Mouse (Mus musculus) CH12.LX (cell line): Measurements from ENCODE around the gene Eloa. TPM values are rescaled to one million over a fixed set of nuclear protein-coding genes. Genes with fewer than 3 reads are reported as not detected.
A peak's percentile ranks its signal among the peaks of the same experiment; 100 is the strongest.

Source experiments
- DNase-seq: peaks from one replicate; pipeline ENCODE4 v3.0.0-alpha.2; 2013; ENCODE audit errors: extremely low read depth
- H3K27ac ChIP-seq: 2 replicates; pipeline ENCODE4 v1.5.1; 2012; ENCODE audit warnings: low read depth, mild to moderate bottlenecking, control low read depth, moderate library complexity; ENCODE audit not compliant: insufficient read depth
- H3K27me3 ChIP-seq: replicated peaks from 2 replicates; pipeline ENCODE3; 2012; ENCODE audit warnings: inconsistent platforms
- H3K36me3 ChIP-seq, 2 experiments: replicated peaks in 1 of 2; 2 replicates each; pipeline versions ENCODE3 to v1.6.1; 2012; ENCODE audit warnings: inconsistent platforms in 1 of 2, low read length in 1 of 2, mild to moderate bottlenecking in 1 of 2, mixed read lengths in 1 of 2, moderate library complexity in 1 of 2; ENCODE audit not compliant: control insufficient read depth in 1 of 2, insufficient read depth in 1 of 2
- H3K4me1 ChIP-seq, 2 experiments: 2 replicates each; pipeline ENCODE4 v1.6.1; 2012; ENCODE audit warnings: inconsistent platforms in 1 of 2, moderate library complexity in 1 of 2; ENCODE audit not compliant: insufficient read depth in 2 of 2, control insufficient read depth in 1 of 2
- H3K4me2 ChIP-seq: 2 replicates; pipeline ENCODE4 v1.6.1; 2012; ENCODE audit warnings: low read depth, mild to moderate bottlenecking, control low read depth; ENCODE audit not compliant: poor library complexity, insufficient read depth, severe bottlenecking
- H3K4me3 ChIP-seq, 3 experiments: fragments of 150-350 bp in 1 of 3; sonication (generic) in 1 of 3; replicated peaks in 1 of 3; 2 replicates each; pipeline versions ENCODE3 to v1.5.1; 2011 to 2012; ENCODE audit warnings: low read depth in 2 of 3, low read length in 2 of 3, mild to moderate bottlenecking in 2 of 3, moderate library complexity in 2 of 3, control low read depth in 1 of 3, improper control_type of control experiment in 1 of 3, inconsistent platforms in 1 of 3, mixed read lengths in 1 of 3; ENCODE audit not compliant: poor library complexity in 1 of 3
- H3K79me2 ChIP-seq: replicated peaks from 2 replicates; pipeline ENCODE4 v1.6.1; 2012; ENCODE audit warnings: mild to moderate bottlenecking, moderate library complexity; ENCODE audit not compliant: control insufficient read depth, poor library complexity, insufficient read depth, severe bottlenecking; ENCODE audit errors: extremely low read depth
- H3K9ac ChIP-seq: 2 replicates; pipeline ENCODE4 v1.6.1; 2012; ENCODE audit warnings: low read depth, mild to moderate bottlenecking, control low read depth, moderate library complexity; ENCODE audit not compliant: insufficient read depth
- H3K9me3 ChIP-seq: replicated peaks from 2 replicates; pipeline ENCODE3; 2012; ENCODE audit warnings: low read length, inconsistent platforms, mixed read lengths
- CTCF ChIP-seq, 2 experiments: IDR thresholded peaks in 1 of 2; conservative IDR thresholded peaks in 1 of 2; 2 replicates each; pipeline ENCODE4 v1.5.1; 2011 to 2012; ENCODE audit warnings: low read depth in 2 of 2, low read length in 2 of 2, improper control_type of control experiment in 1 of 2, inconsistent platforms in 1 of 2, mild to moderate bottlenecking in 1 of 2, moderate library complexity in 1 of 2
- GABPA ChIP-seq: IDR thresholded peaks from 2 replicates; pipeline ENCODE4 v1.6.1; 2012; ENCODE audit warnings: low read depth, low read length, improper control_type of control experiment, inconsistent platforms; ENCODE audit not compliant: insufficient replicate concordance
- HCFC1 ChIP-seq: IDR thresholded peaks from 2 replicates; pipeline ENCODE4 v1.6.1; 2012; ENCODE audit warnings: low read depth, mild to moderate bottlenecking, inconsistent platforms, low read length, improper control_type of control experiment
- KAT2A ChIP-seq: IDR thresholded peaks from 2 replicates; pipeline ENCODE4 v1.6.1; 2012; ENCODE audit warnings: low read length, improper control_type of control experiment, inconsistent platforms; ENCODE audit not compliant: insufficient replicate concordance
- MAFK ChIP-seq: IDR thresholded peaks from 2 replicates; pipeline ENCODE4 v1.6.1; 2011; ENCODE audit warnings: low read length, improper control_type of control experiment; ENCODE audit not compliant: insufficient replicate concordance
- MXI1 ChIP-seq: IDR thresholded peaks from 2 replicates; pipeline ENCODE4 v1.6.1; 2011; ENCODE audit warnings: mild to moderate bottlenecking, low read depth, low read length, improper control_type of control experiment
- MYC ChIP-seq: IDR thresholded peaks from 2 replicates; pipeline ENCODE4 v1.6.1; 2011; ENCODE audit warnings: low read depth, mild to moderate bottlenecking, improper control_type of control experiment, low read length
- NRF1 ChIP-seq: IDR thresholded peaks from 2 replicates; pipeline ENCODE4 v1.6.1; 2014; ENCODE audit warnings: low read depth, mild to moderate bottlenecking, inconsistent platforms, low read length, improper control_type of control experiment, moderate library complexity
- PAX5 ChIP-seq: IDR thresholded peaks from 2 replicates; pipeline ENCODE4 v1.6.1; 2012; ENCODE audit warnings: low read length, inconsistent platforms, mixed read lengths
- POLR2A ChIP-seq: IDR thresholded peaks from 2 replicates; pipeline ENCODE4 v1.6.1; 2011; ENCODE audit warnings: low read depth, mild to moderate bottlenecking, improper control_type of control experiment, low read length
- POLR2AphosphoS2 ChIP-seq: IDR thresholded peaks from 2 replicates; pipeline ENCODE4 v1.6.1; 2011; ENCODE audit warnings: low read depth, low read length, improper control_type of control experiment
- RAD21 ChIP-seq: IDR thresholded peaks from 2 replicates; pipeline ENCODE4 v1.6.1; 2011; ENCODE audit warnings: low read depth, mild to moderate bottlenecking, low read length, improper control_type of control experiment, moderate library complexity
- RCOR1 ChIP-seq: conservative IDR thresholded peaks from 2 replicates; pipeline ENCODE4 v1.6.1; 2012; ENCODE audit warnings: low read depth, mild to moderate bottlenecking, inconsistent platforms, low read length, improper control_type of control experiment
- SMC3 ChIP-seq: IDR thresholded peaks from 2 replicates; pipeline ENCODE4 v1.6.1; 2011; ENCODE audit warnings: low read depth, low read length, improper control_type of control experiment
- ZKSCAN1 ChIP-seq: IDR thresholded peaks from 2 replicates; pipeline ENCODE4 v1.6.1; 2012; ENCODE audit warnings: low read depth, inconsistent platforms, low read length, improper control_type of control experiment, borderline replicate concordance
- ZMIZ1 ChIP-seq: IDR thresholded peaks from 2 replicates; pipeline ENCODE4 v1.6.1; 2012; ENCODE audit warnings: low read depth, mild to moderate bottlenecking, inconsistent platforms, low read length, improper control_type of control experiment
- ZNF384 ChIP-seq: IDR thresholded peaks from 2 replicates; pipeline ENCODE4 v1.6.1; 2012; ENCODE audit warnings: low read depth, low read length, improper control_type of control experiment, inconsistent platforms
- dilution Hi-C: fragments of 300-500 bp; cut with MboI; formaldehyde crosslinking; loops from 2 replicates; pipeline ENCODE4 v1.14.3; 2020; ENCODE audit warnings: low sequenced_read_pairs; ENCODE audit not compliant: extremely low pct_unique_long_range_greater_than_20kb, extremely low pct_ligation_motif_present
- in situ Hi-C: fragments of 300-500 bp; cut with MboI; formaldehyde crosslinking; loops from 3 replicates; pipeline ENCODE4 v1.14.3; 2019; ENCODE audit warnings: low sequenced_read_pairs, low pct_ligation_motif_present, low pct_unique_long_range_greater_than_20kb, mixed read lengths
- polyA plus RNA-seq: library from polyadenylated mRNA; unstranded; fragments of >175 nt; gene quantifications from 2 replicates; pipeline ENCODE4 v1.2.1, GENCODE M21; 2012; ENCODE audit warnings: low read depth; ENCODE audit not compliant: insufficient read length
- total RNA-seq, 2 experiments: library from RNA; depleted of rRNA; stranded (reverse); fragments of 300-350 nt in 1 of 2; fragments of >200 nt in 1 of 2; gene quantifications; 2 replicates each; pipeline ENCODE4 v1.2.3; 2012 to 2014

The Eloa gene
- total and polyA plus RNA-seq, 3 experiments, result 45.8 to 66.2 (median 66.0) TPM

DNA sequence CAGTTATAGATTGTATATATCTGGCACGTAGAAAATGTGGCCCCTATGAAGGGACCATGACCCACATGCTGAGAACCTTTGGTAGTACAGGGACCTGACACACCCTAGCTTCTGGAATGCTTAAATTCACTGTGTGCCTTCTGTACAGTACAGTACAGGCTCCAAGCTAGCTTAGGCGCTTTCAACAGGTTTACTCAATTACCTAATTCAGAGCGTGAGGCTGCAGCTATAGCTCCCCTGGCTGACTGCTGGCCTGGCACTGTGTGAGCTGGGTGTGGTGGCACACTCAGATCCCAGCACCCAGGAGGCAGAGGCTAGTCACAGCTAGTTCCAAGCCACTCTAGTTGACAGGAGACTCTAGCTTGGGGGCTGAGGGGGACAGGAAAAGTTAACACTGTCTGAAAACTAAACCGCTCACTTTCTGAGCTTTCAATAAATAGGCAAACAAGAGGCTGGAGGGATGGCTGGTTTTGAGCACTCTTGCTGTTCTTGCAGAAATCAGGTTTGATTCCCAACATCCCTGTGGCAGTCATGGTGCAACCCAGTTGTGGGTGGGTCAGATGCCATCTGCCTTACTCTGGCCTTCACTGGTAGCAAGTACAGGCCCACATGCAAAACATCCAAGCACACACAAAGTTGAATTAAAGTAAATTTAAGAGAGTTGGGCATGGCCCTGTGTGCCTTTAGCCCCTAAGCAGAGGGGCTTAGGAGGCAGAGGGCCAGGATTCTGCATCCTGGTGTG is 26.9 kb upstream of the Eloa start:
- DNase-seq, result no peak
- Histone ChIP-seq H3K79me2 (peaks cover 36% of the 10 kb centered on the region), H3K4me1 (peaks cover 33 to 75% of the 10 kb centered on the region in 2 experiments), H3K9ac (no peak overlapping the region), H3K27ac (peak overlapping the region; percentile 26), H3K9me3 (no peaks in the 10 kb centered on the region), H3K4me3 (no peak overlapping the region), H3K4me2 (no peak overlapping the region), H3K27me3 (no peaks in the 10 kb centered on the region), H3K36me3 (peaks cover 41 to 47% of the 10 kb centered on the region in 2 experiments)
- TF ChIP-seq HCFC1 (no peak), SMC3 (no peak), POLR2AphosphoS2 (peak; percentile 99), RCOR1 (no peak), MYC (no peak), ZKSCAN1 (no peak), PAX5 (no peak), POLR2A (peak; percentile 65), ZNF384 (no peak), GABPA (no peak), MAFK (no peak), ZMIZ1 (peak; percentile 27)
- in situ Hi-C loops (no loop called here), dilution Hi-C loops (no loop called here)

DNA sequence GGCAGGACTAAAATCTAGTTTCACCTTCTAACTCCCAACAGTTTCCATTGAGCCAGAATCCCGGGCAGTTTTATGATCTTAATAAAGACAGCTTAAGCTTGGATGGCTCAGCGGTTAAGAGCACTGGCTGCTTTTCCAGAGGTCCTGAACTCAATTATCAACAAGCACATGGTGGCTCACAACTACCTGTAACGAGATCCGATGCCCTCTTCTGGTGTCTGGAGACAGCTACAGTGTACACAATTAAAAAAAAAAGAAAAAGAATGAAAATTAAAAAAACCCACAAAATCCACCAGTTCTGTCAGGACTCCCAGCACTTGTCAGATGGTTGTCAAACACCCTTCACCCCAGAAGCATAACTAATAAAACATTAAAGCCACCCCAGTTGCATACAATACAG is 26.1 kb upstream of the Eloa start:
- no peak for DNase-seq
- dilution Hi-C loops (no loop called here), in situ Hi-C loops (no loop called here)
- Histone ChIP-seq H3K4me2 (peak overlapping the region; percentile 12; the same call in 1 of the 2 replicates), H3K79me2 (peaks cover 32% of the 10 kb centered on the region), H3K36me3 (peaks cover 41 to 47% of the 10 kb centered on the region in 2 experiments), H3K27ac (peak overlapping the region; percentile 84), H3K4me1 (peaks cover 33 to 78% of the 10 kb centered on the region in 2 experiments), H3K4me3 (no peak overlapping the region), H3K9ac (peak overlapping the region; percentile 47), H3K9me3 (no peaks in the 10 kb centered on the region), H3K27me3 (no peaks in the 10 kb centered on the region)
- TF ChIP-seq MYC (peak; percentile 86), RAD21 (peak; percentile 50), SMC3 (peak; percentile 56), KAT2A (no peak), MXI1 (no peak), NRF1 (no peak), CTCF (conservative IDR thresholded peaks at IDR 0.05 in 1 of 2, IDR thresholded peaks at IDR 0.05 in 1 of 2; ENCODE audit: low read depth in 2 of 2, low read length in 2 of 2) (peak in 1 of 2 experiments; percentile 53; a peak in 2 of 4 replicates)
